Mouse (Mus musculus) MN1 (cell line): ENCODE results near the gene Gpr135.
A peak's percentile ranks its signal among the peaks of the same experiment; 100 is the strongest.
"Not testable (repeated sequence)": the region's sequence is repeated elsewhere in the genome, so short reads cannot be mapped to it uniquely, and the experiment has no call there.

ENCODE experiments used
- DNase-seq: peaks from one replicate; pipeline ENCODE4 v3.0.0-alpha.2; 2016; ENCODE audit warnings: low spot score

The Gpr135 gene

GRCm38 (mm10) chr12:72052571-72052970 lies 18.4 kb downstream of the Gpr135 start:
- no peak for DNase-seq

DNA sequence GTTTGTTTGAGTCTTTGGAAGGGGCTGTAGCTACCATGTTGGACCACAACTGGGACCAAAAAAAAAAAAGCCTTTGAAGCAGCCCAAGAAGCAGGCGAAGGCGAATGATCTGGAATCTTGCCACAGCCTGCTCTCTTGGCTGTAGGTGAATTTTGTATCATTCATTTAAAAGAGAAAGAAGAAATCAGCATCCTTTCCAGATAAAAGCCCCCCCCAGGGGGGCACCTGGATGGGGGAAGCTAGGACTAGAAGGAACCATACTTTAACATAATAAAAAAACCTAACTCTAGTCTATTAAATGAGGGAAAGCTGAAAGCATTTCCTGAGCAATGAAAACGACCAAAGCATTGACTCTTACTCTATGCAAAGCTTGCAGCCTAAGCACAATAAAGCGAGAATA lies 20.1 kb downstream of the Gpr135 start:
- DNase-seq: no peak

GRCm38 (mm10) chr12:72050156-72050555 lies 20.8 kb downstream of the Gpr135 start:
- not testable (repeated sequence) for DNase-seq

- peak; percentile 44 for DNase-seq
Measured at GRCm38 (mm10) chr12:72047513-72047912, 23.4 kb downstream of the Gpr135 start.

GRCm38 (mm10) chr12:72041238-72041637 lies 29.7 kb downstream of the Gpr135 start:
- DNase-seq: no peak

DNA sequence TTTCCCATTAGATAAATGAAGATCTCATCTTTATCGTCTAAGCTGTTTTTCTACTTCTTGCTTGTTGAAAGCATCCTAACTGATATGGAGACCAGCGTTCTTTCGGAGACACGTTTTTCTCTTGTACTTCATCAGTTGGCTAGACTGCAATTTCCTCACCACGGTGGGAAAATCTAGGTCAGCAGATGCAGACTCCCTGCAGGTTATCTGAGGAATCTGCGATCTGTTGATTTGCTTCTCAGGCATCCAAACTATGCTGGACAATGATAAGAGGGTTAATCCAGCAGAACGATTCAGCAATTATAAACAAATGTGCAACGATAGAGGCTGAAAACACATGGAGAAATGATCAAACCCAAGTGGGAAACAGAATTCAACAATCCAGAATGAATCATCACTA lies 31.4 kb downstream of the Gpr135 start:
- DNase-seq: no peak

DNA sequence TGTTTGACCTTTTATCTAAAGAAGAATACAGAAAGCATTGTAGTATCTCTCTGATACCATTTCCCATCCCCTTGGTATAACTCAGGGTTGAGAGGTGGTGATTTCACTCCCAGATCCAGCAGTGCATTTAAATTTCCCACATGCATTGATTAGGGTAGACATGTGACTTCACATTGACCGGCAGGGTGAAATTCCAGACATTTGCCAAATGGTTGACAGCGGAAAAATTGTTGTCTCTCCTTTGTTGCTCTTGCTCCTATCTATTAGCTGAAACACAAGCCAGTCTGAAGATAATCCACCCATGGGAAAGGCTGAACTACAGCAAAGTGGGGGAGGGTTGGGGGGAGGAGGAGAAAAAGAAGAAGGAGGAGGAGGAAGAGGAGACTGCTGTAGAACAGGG lies 32.1 kb downstream of the Gpr135 start:
- no peak for DNase-seq

GRCm38 (mm10) chr12:72037049-72037448 lies 33.9 kb downstream of the Gpr135 start:
- no peak for DNase-seq

GRCm38 (mm10) chr12:72036097-72036661 lies 34.7 kb downstream of the Gpr135 start:
- no peak for DNase-seq

DNA sequence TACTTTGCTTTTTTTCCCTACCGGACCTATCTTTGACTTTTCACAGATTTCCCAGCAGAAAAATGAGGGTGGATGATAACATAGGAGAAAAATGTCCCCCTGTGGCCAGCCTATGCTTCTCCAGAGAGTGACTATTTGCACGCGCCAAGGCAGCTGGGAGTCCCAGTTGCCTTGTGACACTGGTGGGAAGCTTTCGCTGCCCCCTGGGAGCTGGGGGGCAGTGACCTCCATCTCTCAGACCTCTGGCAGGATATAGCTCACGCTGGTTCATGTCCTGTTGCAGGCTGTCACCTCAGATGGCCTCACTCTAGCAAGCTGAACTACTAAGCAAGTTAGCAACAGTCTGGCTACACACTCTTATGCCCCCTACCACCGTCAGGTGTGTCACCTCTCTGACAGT lies 39.1 kb downstream of the Gpr135 start:
- no peak for DNase-seq

- DNase-seq: no peak
Measured at GRCm38 (mm10) chr12:72031171-72031570, 39.8 kb downstream of the Gpr135 start.

DNA sequence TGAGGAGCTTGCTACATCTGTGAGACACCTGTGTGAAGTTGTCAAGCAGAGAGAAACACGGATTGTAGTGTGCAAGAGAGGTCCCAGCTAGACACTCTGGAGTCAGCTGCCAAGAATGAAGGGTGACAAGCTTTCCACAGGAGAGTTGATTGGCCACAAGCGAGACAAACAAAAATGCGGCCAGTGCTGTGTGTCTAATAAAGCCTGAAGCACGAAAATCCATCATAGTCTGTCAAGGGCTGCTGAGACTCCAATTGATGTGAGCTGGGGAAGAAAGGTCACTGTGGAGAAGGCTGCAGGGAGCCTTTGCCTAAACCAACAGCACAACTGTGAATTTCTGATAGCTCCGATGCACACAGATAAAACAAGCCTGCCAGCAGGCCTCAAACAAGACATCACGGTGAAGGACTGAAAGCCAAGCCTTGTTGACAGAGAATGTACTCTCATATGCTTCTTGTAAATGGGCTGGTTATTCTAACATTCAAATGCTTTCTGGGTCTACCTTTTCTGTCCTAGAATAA lies 45.6 kb downstream of the Gpr135 start:
- no peak for DNase-seq

DNA sequence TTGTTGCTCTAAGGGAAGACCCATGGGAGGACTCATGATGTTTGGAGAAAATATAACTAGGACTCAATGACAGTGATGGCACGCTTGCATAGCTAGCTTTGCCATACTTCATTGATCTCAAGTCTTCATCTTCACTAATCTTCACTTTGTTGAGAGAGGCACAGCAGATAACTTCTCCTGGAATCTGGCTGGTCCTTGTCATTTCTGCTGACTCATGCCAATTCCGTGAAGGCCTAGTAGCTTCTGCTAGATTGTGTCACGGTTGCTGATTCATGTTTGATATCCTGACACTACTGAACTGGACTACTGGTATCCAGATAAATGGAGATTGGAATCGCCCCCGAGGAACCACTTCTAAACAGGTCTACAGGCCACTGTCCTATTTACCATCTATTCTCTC lies 47.4 kb downstream of the Gpr135 start:
- DNase-seq: no peak

DNA sequence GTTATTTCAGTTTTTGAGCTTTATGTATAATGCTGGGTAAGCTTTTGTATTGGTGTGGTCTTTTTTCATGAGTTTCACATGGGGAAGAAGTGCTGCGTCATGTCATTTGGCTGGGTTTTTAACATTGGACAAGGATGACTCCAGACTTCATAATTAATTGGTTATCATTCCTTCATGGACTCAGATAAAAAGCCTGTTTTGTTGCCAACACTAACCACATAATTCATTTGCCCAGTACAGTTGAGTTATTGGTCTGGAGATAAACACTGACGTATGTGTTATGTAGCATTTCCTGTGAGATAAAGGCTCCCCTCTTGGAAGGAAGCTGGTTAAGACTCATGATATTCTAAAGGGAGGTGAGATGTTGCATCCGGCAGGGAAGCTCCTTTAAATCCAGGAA lies 48.1 kb downstream of the Gpr135 start:
- DNase-seq: peak; percentile 32

GRCm38 (mm10) chr12:72021543-72021942 lies 49.4 kb downstream of the Gpr135 start:
- no peak for DNase-seq

- DNase-seq: no peak
Measured at GRCm38 (mm10) chr12:72020285-72020684, 50.6 kb downstream of the Gpr135 start.
